Comparison of ENCODE assay signal across 18 mouse cellular contexts in genomic region chr4:128845367-128845973, GRCm38 (mm10). TPM values are rescaled to one million over a fixed set of nuclear protein-coding genes. Genes with fewer than 3 reads are reported as not detected.
DNase-seq lines count a peak whose midpoint lies in the region; ATAC-seq lines count a peak whose summit lies in the region.
"Had no signal": no experiment of that assay in that cellular context is flagged by ENCODE, and none has a peak within 500 bp of the region (broad histone marks: within the 10 kb centered on the region; RNA-seq: fewer than 3 reads in every experiment).

No protein-coding gene starts in this region.

- ATAC-seq in embryonic facial prominence, embryonic 14.5 days (ENCODE audit: low read depth): no peak
- ATAC-seq in hindbrain, embryonic 13.5 days (ENCODE audit: low FRiP score): no peak
- ATAC-seq in hindbrain, embryonic 12.5 days (ENCODE audit: low FRiP score): no peak
- ATAC-seq in forebrain, embryonic 14.5 days: peak; percentile 78
- ATAC-seq in stomach, embryonic 16.5 days (ENCODE audit: insufficient read depth, low FRiP score): no peak
- ATAC-seq: hindbrain, postnatal 0 days had no signal

- no peak overlapping the region for H3K4me3 ChIP-seq in embryonic facial prominence, embryonic 14.5 days (ENCODE audit: low read depth, low read length)
- no peak overlapping the region for H3K4me3 ChIP-seq in embryonic facial prominence, embryonic 10.5 days
- no peak overlapping the region for H3K4me3 ChIP-seq in hindbrain, embryonic 13.5 days
- no peak overlapping the region for H3K4me3 ChIP-seq in hindbrain, embryonic 12.5 days
- H3K4me3 ChIP-seq in forebrain, embryonic 14.5 days (ENCODE audit: low read depth, low read length): no peak overlapping the region
- no peak overlapping the region for H3K4me3 ChIP-seq in stomach, embryonic 16.5 days (replicated peaks; ENCODE audit: low read length)
- H3K4me3 ChIP-seq: embryonic facial prominence, embryonic 13.5 days; gastrocnemius, adult 2 months had no signal

- no peaks in the 10 kb centered on the region for H3K36me3 ChIP-seq in embryonic facial prominence, embryonic 14.5 days (ENCODE audit: control insufficient read depth, insufficient read depth, low read length)
- H3K36me3 ChIP-seq in embryonic facial prominence, embryonic 10.5 days (replicated peaks): no peaks in the 10 kb centered on the region
- H3K36me3 ChIP-seq in hindbrain, embryonic 13.5 days: no peaks in the 10 kb centered on the region
- H3K36me3 ChIP-seq in hindbrain, embryonic 12.5 days: no peaks in the 10 kb centered on the region
- no peaks in the 10 kb centered on the region for H3K36me3 ChIP-seq in forebrain, embryonic 14.5 days (ENCODE audit: control insufficient read depth, insufficient read depth, low read length)
- no peaks in the 10 kb centered on the region for H3K36me3 ChIP-seq in stomach, embryonic 16.5 days (ENCODE audit: control insufficient read depth, insufficient read depth, low read length)
- H3K36me3 ChIP-seq: embryonic facial prominence, embryonic 13.5 days had no signal

- H3K9me3 ChIP-seq in embryonic facial prominence, embryonic 14.5 days (ENCODE audit: control insufficient read depth, low read length): no peaks in the 10 kb centered on the region
- no peaks in the 10 kb centered on the region for H3K9me3 ChIP-seq in embryonic facial prominence, embryonic 10.5 days
- H3K9me3 ChIP-seq in hindbrain, embryonic 13.5 days: no peaks in the 10 kb centered on the region
- no peaks in the 10 kb centered on the region for H3K9me3 ChIP-seq in hindbrain, embryonic 12.5 days (replicated peaks)
- H3K9me3 ChIP-seq in forebrain, embryonic 14.5 days (replicated peaks; ENCODE audit: control insufficient read depth, low read length): no peaks in the 10 kb centered on the region
- H3K9me3 ChIP-seq in stomach, embryonic 16.5 days (replicated peaks; ENCODE audit: control insufficient read depth, low read length): no peaks in the 10 kb centered on the region
- H3K9me3 ChIP-seq: embryonic facial prominence, embryonic 13.5 days had no signal

- H3K27ac ChIP-seq in embryonic facial prominence, embryonic 14.5 days (replicated peaks; ENCODE audit: low read depth, low read length): no peak overlapping the region
- H3K27ac ChIP-seq in embryonic facial prominence, embryonic 10.5 days (replicated peaks): no peak overlapping the region
- 0 out of 2 replicates have a peak overlapping the region, but pooled peaks have one; percentile 30 for H3K27ac ChIP-seq in hindbrain, embryonic 13.5 days
- H3K27ac ChIP-seq in hindbrain, embryonic 12.5 days: no peak overlapping the region; the same call in 1 of the 2 replicates
- no peak overlapping the region; the same call in 1 of the 2 replicates for H3K27ac ChIP-seq in forebrain, embryonic 14.5 days (ENCODE audit: low read depth, low read length)
- H3K27ac ChIP-seq in stomach, embryonic 16.5 days (ENCODE audit: low read length): peak overlapping the region; percentile 59; the same call in 1 of the 2 replicates
- H3K27ac ChIP-seq: embryonic facial prominence, embryonic 13.5 days; gastrocnemius, adult 2 months; hindbrain, postnatal 0 days had no signal

- DNase-seq in embryonic facial prominence, embryonic 14.5 days (ENCODE audit: low spot score): peak; percentile 34
- DNase-seq in embryonic facial prominence, embryonic 10.5 days (ENCODE audit: low spot score): no peak
- peak; percentile 77 for DNase-seq in forebrain, embryonic 14.5 days (ENCODE audit: low spot score)
- no peak for DNase-seq in cerebellum, adult 11-12 months
- no peak for DNase-seq in frontal cortex, postnatal 36 days (ENCODE audit: low spot score in 2 of 2)
- DNase-seq: adrenal gland, postnatal 10 days; B cell, adult 2 months; cerebellum, adult 2 months; gastrocnemius, adult 2 months; gastrocnemius, postnatal 36 days; heart, adult 11 months; heart, postnatal 10 days; kidney, adult 11 months had no signal

- no peak overlapping the region for H3K4me2 ChIP-seq in embryonic facial prominence, embryonic 14.5 days (ENCODE audit: low read depth, low read length)
- H3K4me2 ChIP-seq in hindbrain, embryonic 13.5 days: no peak overlapping the region
- no peak overlapping the region for H3K4me2 ChIP-seq in hindbrain, embryonic 12.5 days (replicated peaks)
- no peak overlapping the region for H3K4me2 ChIP-seq in forebrain, embryonic 14.5 days (ENCODE audit: low read length)
- no peak overlapping the region for H3K4me2 ChIP-seq in stomach, embryonic 16.5 days (ENCODE audit: low read depth, low read length)
- H3K4me2 ChIP-seq: embryonic facial prominence, embryonic 13.5 days had no signal

- no peak overlapping the region for H3K9ac ChIP-seq in embryonic facial prominence, embryonic 14.5 days (ENCODE audit: low read depth, low read length)
- no peak overlapping the region for H3K9ac ChIP-seq in hindbrain, embryonic 13.5 days
- no peak overlapping the region for H3K9ac ChIP-seq in hindbrain, embryonic 12.5 days
- no peak overlapping the region for H3K9ac ChIP-seq in forebrain, embryonic 14.5 days (ENCODE audit: low read length)
- H3K9ac ChIP-seq in stomach, embryonic 16.5 days (ENCODE audit: low read length): no peak overlapping the region; the same call in 1 of the 2 replicates
- H3K9ac ChIP-seq: embryonic facial prominence, embryonic 13.5 days had no signal

- H3K4me1 ChIP-seq in embryonic facial prominence, embryonic 14.5 days (ENCODE audit: control insufficient read depth, insufficient read depth, low read length): peaks cover 6% of the 10 kb centered on the region
- H3K4me1 ChIP-seq in embryonic facial prominence, embryonic 10.5 days: peaks cover 42% of the 10 kb centered on the region
- peaks cover 25% of the 10 kb centered on the region for H3K4me1 ChIP-seq in hindbrain, embryonic 13.5 days (replicated peaks)
- H3K4me1 ChIP-seq in hindbrain, embryonic 12.5 days: peaks cover 18% of the 10 kb centered on the region
- peaks cover 8% of the 10 kb centered on the region for H3K4me1 ChIP-seq in forebrain, embryonic 14.5 days (ENCODE audit: control insufficient read depth, insufficient read depth, low read length)
- H3K4me1 ChIP-seq in stomach, embryonic 16.5 days (ENCODE audit: control insufficient read depth, insufficient read depth, low read length): peaks cover 7% of the 10 kb centered on the region; the same call in 1 of the 2 replicates

- 76% methylated on average over 12 of the region's 12 CpGs for WGBS in embryonic facial prominence, embryonic 14.5 days
- 85% methylated on average over 12 of the region's 12 CpGs for WGBS in embryonic facial prominence, embryonic 10.5 days
- 68% methylated on average over 12 of the region's 12 CpGs for WGBS in hindbrain, embryonic 13.5 days
- WGBS in hindbrain, embryonic 12.5 days: 69% methylated on average over 12 of the region's 12 CpGs
- WGBS in forebrain, embryonic 14.5 days: 52% methylated on average over 12 of the region's 12 CpGs
- 60% methylated on average over 12 of the region's 12 CpGs for WGBS in stomach, embryonic 16.5 days

- H3K27me3 ChIP-seq in embryonic facial prominence, embryonic 14.5 days (replicated peaks; ENCODE audit: control insufficient read depth, insufficient read depth, low read length): no peaks in the 10 kb centered on the region
- H3K27me3 ChIP-seq in embryonic facial prominence, embryonic 10.5 days (replicated peaks; ENCODE audit: low read depth, poor library complexity, severe bottlenecking): no peaks in the 10 kb centered on the region
- no peaks in the 10 kb centered on the region for H3K27me3 ChIP-seq in hindbrain, embryonic 13.5 days
- no peaks in the 10 kb centered on the region for H3K27me3 ChIP-seq in hindbrain, embryonic 12.5 days
- no peaks in the 10 kb centered on the region for H3K27me3 ChIP-seq in forebrain, embryonic 14.5 days (replicated peaks; ENCODE audit: control insufficient read depth, insufficient read depth, low read length)
- H3K27me3 ChIP-seq in stomach, embryonic 16.5 days (ENCODE audit: control insufficient read depth, insufficient read depth, low read length): no peaks in the 10 kb centered on the region
- H3K27me3 ChIP-seq: embryonic facial prominence, embryonic 13.5 days had no signal

RNA-seq across cellular contexts. Expression of gene Trim62, which starts 37.9 kb away (rescaled TPM):
- 8.8 and 9.2 TPM in 2 replicates for polyA plus RNA-seq in embryonic facial prominence, embryonic 14.5 days (2014; fragmentation: Nextera tagmentation; extraction: Ambion mirVana)
- 10.6 and 11.9 TPM in 2 replicates for polyA plus RNA-seq in embryonic facial prominence, embryonic 10.5 days (2016; fragmentation: Nextera tagmentation; extraction: Ambion mirVana)
- 19.2 and 20.0 TPM in 2 replicates for polyA plus RNA-seq in hindbrain, embryonic 13.5 days (2015; fragmentation: Nextera tagmentation; extraction: Ambion mirVana)
- 21.5 and 24.9 TPM in 2 replicates for polyA plus RNA-seq in hindbrain, embryonic 12.5 days (2016; fragmentation: Nextera tagmentation; extraction: Ambion mirVana)
- 9.3 and 10.5 TPM in 2 replicates for polyA plus RNA-seq in forebrain, embryonic 14.5 days (2014; fragmentation: Nextera tagmentation; extraction: Ambion mirVana)
- 2.0 and 2.8 TPM in 2 replicates for polyA plus RNA-seq in stomach, embryonic 16.5 days (2015; fragmentation: Nextera tagmentation; extraction: Ambion mirVana)

RNA-seq across cellular contexts. Expression of gene Zfp362, which starts 39.6 kb away (rescaled TPM):
- 28.6 and 34.0 TPM in 2 replicates for polyA plus RNA-seq in embryonic facial prominence, embryonic 14.5 days (2014; fragmentation: Nextera tagmentation; extraction: Ambion mirVana)
- 38.7 and 39.0 TPM in 2 replicates for polyA plus RNA-seq in embryonic facial prominence, embryonic 10.5 days (2016; fragmentation: Nextera tagmentation; extraction: Ambion mirVana)
- 36.9 and 39.0 TPM in 2 replicates for polyA plus RNA-seq in hindbrain, embryonic 13.5 days (2015; fragmentation: Nextera tagmentation; extraction: Ambion mirVana)
- polyA plus RNA-seq in hindbrain, embryonic 12.5 days (2016; fragmentation: Nextera tagmentation; extraction: Ambion mirVana): 44.3 and 44.7 TPM in 2 replicates
- polyA plus RNA-seq in forebrain, embryonic 14.5 days (2014; fragmentation: Nextera tagmentation; extraction: Ambion mirVana): 26.1 and 31.3 TPM in 2 replicates
- 24.6 and 26.0 TPM in 2 replicates for polyA plus RNA-seq in stomach, embryonic 16.5 days (2015; fragmentation: Nextera tagmentation; extraction: Ambion mirVana)

Comparison
In these comparisons a context has a peak if more than half of its experiments do, and no peak if none do; other contexts are left out.
1. DNase-seq: peak in embryonic facial prominence, embryonic 14.5 days (single experiment) and forebrain, embryonic 14.5 days (single experiment); none in embryonic facial prominence, embryonic 10.5 days (single experiment), cerebellum, adult 11-12 months (single experiment) and frontal cortex, postnatal 36 days (0 of 2).
2. H3K27ac ChIP-seq: peak in hindbrain, embryonic 13.5 days (single experiment) and stomach, embryonic 16.5 days (single experiment); none in embryonic facial prominence, embryonic 14.5 days (single experiment), embryonic facial prominence, embryonic 10.5 days (single experiment), hindbrain, embryonic 12.5 days (single experiment) and forebrain, embryonic 14.5 days (single experiment).